Mouse (Mus musculus): Measurements from ENCODE around the gene Gpr1.

DNA sequence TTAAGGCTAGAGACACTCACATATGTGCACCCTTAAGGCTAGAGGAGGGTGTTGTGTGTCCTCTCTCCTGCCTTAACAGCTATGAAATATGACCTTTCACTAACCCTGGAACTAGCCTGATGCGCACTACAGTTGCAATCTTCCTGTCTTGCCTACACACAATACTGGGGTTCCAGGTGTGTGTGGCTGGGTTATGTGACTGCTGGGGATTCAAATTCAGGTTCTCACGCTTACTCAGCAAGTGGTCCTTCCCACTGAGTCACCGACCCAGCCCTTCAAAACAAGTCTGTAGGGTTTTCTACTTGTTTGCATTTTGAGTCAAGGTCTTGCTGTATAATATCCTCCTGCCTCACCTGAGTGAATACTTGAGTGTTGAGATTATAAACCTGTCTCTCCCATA is 79.8 kb downstream of the Gpr1 start:
- TF ChIP-seq CTCF (IDR thresholded peaks at IDR 0.05; ENCODE audit: low read depth, low read length) (no peak), POLR2A (IDR thresholded peaks at IDR 0.05; ENCODE audit: extremely low read depth, insufficient read depth, low read length) (no peak)
